Mouse (Mus musculus) embryonic facial prominence, embryonic 12.5 days (tissue): ENCODE results near the gene Nav2. TPM values are rescaled to one million over a fixed set of nuclear protein-coding genes. Genes with fewer than 3 reads are reported as not detected.

Experiments used
- ATAC-seq: fragments of 200-750 bp; cut with Nextera tagmentation; 2 replicates; pipeline ENCODE4 v1.8.0; 2017; ENCODE audit not compliant: insufficient number of reproducible peaks, insufficient read depth, low FRiP score, low TSS enrichment
- H3K27ac ChIP-seq: fragments of 300-500 bp; sonication (generic); 2 replicates; pipeline ENCODE4 v1.5.1; 2016; ENCODE audit warnings: mild to moderate bottlenecking
- H3K27me3 ChIP-seq: fragments of 300-500 bp; sonication (generic); 2 replicates; pipeline ENCODE4 v1.6.1; 2016; ENCODE audit warnings: mild to moderate bottlenecking, moderate library complexity
- H3K36me3 ChIP-seq: fragments of 300-500 bp; sonication (generic); 2 replicates; pipeline ENCODE4 v1.6.1; 2016; ENCODE audit warnings: mild to moderate bottlenecking
- H3K4me1 ChIP-seq: fragments of 300-500 bp; sonication (generic); 2 replicates; pipeline ENCODE4 v1.6.1; 2016
- H3K4me2 ChIP-seq: fragments of 300-500 bp; sonication (generic); replicated peaks from 2 replicates; pipeline ENCODE4 v1.6.1; 2016; ENCODE audit warnings: mild to moderate bottlenecking, moderate library complexity
- H3K4me3 ChIP-seq: fragments of 300-500 bp; sonication (generic); 2 replicates; pipeline ENCODE4 v1.5.1; 2016; ENCODE audit warnings: mild to moderate bottlenecking
- H3K9ac ChIP-seq: fragments of 300-500 bp; sonication (generic); 2 replicates; pipeline ENCODE4 v1.6.1; 2016; ENCODE audit warnings: mild to moderate bottlenecking, moderate library complexity
- H3K9me3 ChIP-seq: fragments of 300-500 bp; sonication (generic); 2 replicates; pipeline ENCODE4 v1.6.1; 2016; ENCODE audit warnings: mild to moderate bottlenecking, moderate library complexity
- WGBS: fragments of 180-500 bp; shearing (Covaris S2); methylation state at CpG from one replicate; pipeline ENCODE4 v1.1.7; 2016; 5-methylcytosine and 5-hydroxymethylcytosine counted together
- polyA plus RNA-seq: library from polyadenylated mRNA; unstranded; fragments of >200 nt; fragmentation: Nextera tagmentation; extraction: Ambion mirVana; gene quantifications from 2 replicates; pipeline ENCODE4 v1.2.1, GENCODE M21; 2016

The Nav2 gene
- polyA plus RNA-seq, 1 experiment from 2014 or later, result 14.2 TPM

DNA sequence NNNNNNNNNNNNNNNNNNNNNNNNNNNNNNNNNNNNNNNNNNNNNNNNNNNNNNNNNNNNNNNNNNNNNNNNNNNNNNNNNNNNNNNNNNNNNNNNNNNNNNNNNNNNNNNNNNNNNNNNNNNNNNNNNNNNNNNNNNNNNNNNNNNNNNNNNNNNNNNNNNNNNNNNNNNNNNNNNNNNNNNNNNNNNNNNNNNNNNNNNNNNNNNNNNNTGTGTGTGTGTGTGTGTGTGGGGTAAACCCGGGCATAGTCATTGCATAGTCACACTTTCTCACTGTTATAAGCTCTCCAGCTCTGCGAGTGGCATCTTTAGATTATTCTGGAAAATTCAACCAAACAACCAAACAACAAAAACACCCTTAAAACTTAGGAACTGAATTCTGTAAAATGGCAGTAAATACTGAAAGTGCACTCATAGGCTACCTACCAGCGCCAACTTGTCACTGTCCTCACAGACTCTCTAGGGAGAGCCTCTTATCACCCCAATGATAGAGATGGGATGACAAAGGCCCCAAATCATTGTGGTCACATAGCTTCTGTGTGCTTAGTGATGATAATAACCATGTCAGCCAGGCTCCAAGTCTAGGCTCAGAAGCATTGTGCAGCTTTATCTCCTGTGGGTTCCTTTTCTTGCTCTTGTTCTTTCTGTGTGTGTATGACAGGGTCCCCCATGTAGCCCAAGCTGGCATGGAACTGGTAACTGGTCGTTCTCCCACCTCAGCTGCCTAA lies 40.0 kb downstream of the Nav2 start:
- ATAC-seq, result no peak
- Histone ChIP-seq H3K9ac (no peak overlapping the region), H3K4me1 (no peaks in the 10 kb centered on the region), H3K36me3 (no peaks in the 10 kb centered on the region), H3K27me3 (peaks cover 10% of the 10 kb centered on the region; the same call in 1 of the 2 replicates), H3K27ac (no peak overlapping the region), H3K4me3 (no peak overlapping the region), H3K9me3 (no peaks in the 10 kb centered on the region), H3K4me2 (no peak overlapping the region)
- 80% methylated on average over 4 of the region's 4 CpGs for WGBS

DNA sequence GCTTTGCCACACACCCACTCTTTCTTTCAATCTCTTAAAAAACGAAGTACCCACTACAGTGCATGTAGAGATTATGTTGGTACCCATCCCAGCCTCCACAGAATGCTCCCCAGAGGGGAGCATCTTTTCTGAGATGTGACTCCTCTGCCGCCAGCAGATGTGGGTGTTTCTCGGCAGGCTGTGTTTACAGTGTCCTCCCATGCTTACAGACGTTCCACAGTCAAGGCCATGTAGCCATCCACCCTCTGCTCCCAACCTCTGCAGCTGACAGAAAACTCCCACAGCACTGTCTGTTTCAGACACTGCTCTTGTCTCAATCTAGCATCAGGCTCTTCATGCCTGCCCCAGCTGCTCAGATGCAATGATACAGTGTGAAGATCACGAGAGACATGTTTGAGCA lies 46.0 kb downstream of the Nav2 start:
- WGBS, result 78% methylated on average over 5 of the region's 5 CpGs
- Histone ChIP-seq H3K9ac (no peak overlapping the region), H3K27me3 (peaks cover 25% of the 10 kb centered on the region), H3K36me3 (no peaks in the 10 kb centered on the region), H3K4me3 (no peak overlapping the region), H3K9me3 (no peaks in the 10 kb centered on the region), H3K4me1 (peaks cover 11% of the 10 kb centered on the region), H3K27ac (no peak overlapping the region), H3K4me2 (no peak overlapping the region)
- ATAC-seq, result no peak

DNA sequence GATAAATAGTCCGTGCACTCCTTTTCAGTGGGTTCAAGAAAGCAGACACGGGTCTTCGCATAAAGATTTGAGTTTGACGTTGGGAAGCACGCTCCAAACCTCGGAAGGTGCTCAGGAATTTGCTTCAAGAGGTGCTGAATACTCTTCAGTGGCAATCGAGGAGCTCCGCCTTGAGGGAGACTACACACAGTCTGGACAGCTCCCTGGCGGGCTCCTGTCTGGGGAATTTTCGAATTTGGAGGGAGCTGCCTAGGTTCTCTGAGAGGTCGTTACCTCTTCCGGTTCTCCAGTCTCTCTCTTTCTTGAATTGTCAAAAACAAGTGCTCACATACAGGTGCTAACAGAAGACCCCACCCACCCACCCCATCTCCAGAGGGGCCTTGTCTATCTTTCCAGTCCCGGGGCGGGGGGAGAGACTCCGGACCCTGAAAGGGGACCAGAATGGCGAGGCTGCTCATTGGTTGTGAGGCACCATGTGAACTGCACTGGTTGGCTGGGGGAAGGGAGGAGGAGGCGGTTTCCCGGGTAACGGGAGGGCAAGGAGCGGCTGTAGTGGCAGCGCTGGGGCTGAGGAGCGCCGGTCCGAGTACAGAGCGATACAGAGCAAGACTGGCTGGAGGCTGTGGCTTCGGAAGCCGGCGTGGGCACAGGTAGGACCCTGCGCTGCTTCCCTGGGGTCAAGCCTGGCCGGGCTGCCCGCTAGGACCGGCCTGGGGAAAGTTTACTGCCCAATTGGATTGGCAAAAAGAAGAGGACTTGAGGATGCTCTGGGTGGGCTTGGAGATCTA lies 50.2 kb downstream of the Nav2 start:
- peak overlapping the region; percentile 59 for H3K4me2 ChIP-seq
- peaks cover 12% of the 10 kb centered on the region for H3K4me1 ChIP-seq
- H3K9ac ChIP-seq, result no peak overlapping the region
- peaks cover 67% of the 10 kb centered on the region for H3K27me3 ChIP-seq
- H3K9me3 ChIP-seq, result no peaks in the 10 kb centered on the region
- 1% methylated on average over 31 of the region's 32 CpGs for WGBS
- H3K27ac ChIP-seq, result no peak overlapping the region
- peak overlapping the region; percentile 32 for H3K4me3 ChIP-seq
- peak; percentile 94 for ATAC-seq
- no peaks in the 10 kb centered on the region for H3K36me3 ChIP-seq

DNA sequence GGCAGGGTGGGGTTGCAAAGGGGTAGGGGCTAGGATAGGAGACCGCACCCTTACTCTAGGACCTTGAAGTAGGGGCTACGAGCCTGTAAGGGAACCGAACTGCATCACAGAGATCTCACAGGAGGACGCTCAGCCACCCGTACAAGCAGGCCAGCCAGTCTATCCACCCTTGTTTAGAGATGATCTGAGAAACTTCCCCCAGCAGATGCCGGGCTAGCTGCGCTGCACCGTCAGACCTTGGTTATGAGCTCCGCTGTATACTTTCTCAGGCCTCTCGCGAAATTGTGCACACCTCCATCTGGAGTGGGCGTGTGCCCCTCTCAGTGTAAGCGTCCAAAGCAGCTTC lies 50.8 kb downstream of the Nav2 start:
- peaks cover 12% of the 10 kb centered on the region for H3K4me1 ChIP-seq
- H3K27me3 ChIP-seq, result peaks cover 71% of the 10 kb centered on the region
- no peak overlapping the region for H3K9ac ChIP-seq

DNA sequence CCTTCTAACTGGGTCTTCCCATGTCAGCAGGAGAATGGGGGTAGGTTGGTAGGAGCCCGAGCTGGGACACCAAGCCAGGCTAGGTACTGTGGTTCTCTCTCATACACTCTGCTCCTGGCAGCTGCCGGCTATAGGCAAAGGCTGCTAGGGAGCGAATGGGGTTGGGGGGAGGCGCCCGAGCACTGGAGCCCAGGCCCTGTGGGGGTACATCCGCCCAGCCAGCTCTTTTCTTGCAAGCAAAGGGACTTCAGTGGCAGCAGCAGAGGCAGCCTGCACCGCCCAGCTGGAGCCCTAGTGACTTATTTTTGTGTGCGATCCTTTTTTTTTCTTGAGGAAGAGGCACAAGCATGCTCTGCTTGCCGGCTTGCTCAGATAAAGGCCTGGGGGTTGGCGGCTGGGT lies 51.6 kb downstream of the Nav2 start:
- no peak for ATAC-seq
- Histone ChIP-seq H3K27ac (no peak overlapping the region), H3K4me2 (peak overlapping the region; percentile 22; the same call in 1 of the 2 replicates), H3K9me3 (no peaks in the 10 kb centered on the region), H3K9ac (no peak overlapping the region), H3K36me3 (no peaks in the 10 kb centered on the region), H3K27me3 (peaks cover 71% of the 10 kb centered on the region), H3K4me1 (peaks cover 12% of the 10 kb centered on the region), H3K4me3 (peak overlapping the region; percentile 32; the same call in 1 of the 2 replicates)
- WGBS, result 14% methylated on average over 9 of the region's 10 CpGs

More for the DNA sequence above, 50.8 kb downstream of the Nav2 start:
- Histone ChIP-seq H3K9me3 (no peaks in the 10 kb centered on the region), H3K4me2 (peak overlapping the region; percentile 59), H3K36me3 (no peaks in the 10 kb centered on the region), H3K4me3 (peak overlapping the region; percentile 32), H3K27ac (no peak overlapping the region)
- 10% methylated on average over 13 of the region's 13 CpGs for WGBS
- peak; percentile 17; the same call in 1 of the 2 replicates for ATAC-seq

DNA sequence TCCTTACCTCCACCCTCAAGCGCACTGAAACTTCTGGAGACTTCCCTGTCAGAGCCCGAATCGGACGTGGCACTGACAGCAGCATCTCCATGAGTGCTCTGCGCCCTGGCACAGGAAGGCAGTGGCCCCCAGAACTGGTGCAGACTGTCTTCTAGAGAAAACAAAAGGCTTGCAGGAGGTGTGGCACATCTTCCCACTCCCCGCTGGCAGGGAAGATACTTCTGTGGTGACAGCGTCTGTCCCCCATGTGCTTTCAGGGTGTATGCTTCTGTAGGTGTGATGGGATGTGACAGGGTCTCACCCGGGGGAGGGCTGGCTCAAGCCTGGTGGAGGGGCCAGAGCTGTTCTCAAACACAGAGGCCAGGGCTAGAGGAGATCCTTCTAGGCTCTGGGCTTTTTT lies 53.0 kb downstream of the Nav2 start:
- WGBS, result 53% methylated on average over 8 of the region's 8 CpGs
- H3K27me3 ChIP-seq, result peaks cover 74% of the 10 kb centered on the region
- H3K36me3 ChIP-seq, result no peaks in the 10 kb centered on the region

DNA sequence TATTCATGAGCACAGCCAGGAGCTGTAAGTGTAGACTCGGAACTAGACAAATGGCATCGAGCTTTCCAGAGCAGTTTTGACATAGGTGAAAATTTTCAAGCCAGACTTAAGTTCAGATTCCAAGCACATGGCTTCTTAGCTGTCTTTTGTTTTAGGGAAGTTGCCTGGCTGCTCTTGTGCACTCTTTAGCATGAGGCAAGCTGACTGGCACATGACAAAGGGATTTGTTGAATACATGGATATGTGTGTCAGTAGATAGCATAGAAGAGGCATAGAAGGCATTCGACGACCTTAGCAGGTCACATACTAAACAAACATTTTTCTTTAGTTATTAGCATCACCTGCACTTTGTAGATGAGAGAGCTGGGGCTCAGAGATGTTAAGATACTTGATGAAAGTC lies 53.4 kb downstream of the Nav2 start:
- Histone ChIP-seq H3K9me3 (no peaks in the 10 kb centered on the region), H3K27me3 (peaks cover 76% of the 10 kb centered on the region), H3K4me1 (peaks cover 12% of the 10 kb centered on the region), H3K4me2 (no peak overlapping the region), H3K9ac (no peak overlapping the region), H3K36me3 (no peaks in the 10 kb centered on the region), H3K27ac (no peak overlapping the region), H3K4me3 (no peak overlapping the region)
- ATAC-seq, result no peak
- WGBS, result 68% methylated on average over 4 of the region's 4 CpGs

More for the DNA sequence above, 53.0 kb downstream of the Nav2 start:
- ATAC-seq, result no peak
- H3K9me3 ChIP-seq, result no peaks in the 10 kb centered on the region
- no peak overlapping the region for H3K9ac ChIP-seq
- no peak overlapping the region for H3K4me3 ChIP-seq
- H3K4me1 ChIP-seq, result peaks cover 12% of the 10 kb centered on the region
- H3K27ac ChIP-seq, result no peak overlapping the region
- no peak overlapping the region for H3K4me2 ChIP-seq

DNA sequence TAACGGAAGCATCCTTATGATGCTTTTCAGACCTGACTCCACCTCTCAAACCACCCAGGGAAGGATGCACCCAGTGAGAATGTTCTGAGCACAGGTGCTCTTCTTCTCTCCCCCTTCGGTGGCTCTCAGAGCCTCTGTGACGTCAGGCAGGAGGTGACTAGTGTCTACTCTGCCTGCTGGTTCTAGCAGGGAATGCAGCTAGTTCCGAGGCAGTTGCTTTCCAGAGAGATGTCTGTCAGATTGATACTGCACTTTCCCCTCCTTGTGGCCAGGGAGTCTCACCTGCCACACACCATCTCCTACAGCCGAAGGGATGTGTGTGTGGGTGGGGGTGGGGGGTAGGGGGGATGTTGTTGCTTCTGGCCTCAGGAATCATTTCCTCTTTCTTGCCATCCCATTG lies 54.6 kb downstream of the Nav2 start:
- H3K36me3 ChIP-seq, result no peaks in the 10 kb centered on the region
- WGBS, result 37% methylated on average over 5 of the region's 5 CpGs
- peaks cover 74% of the 10 kb centered on the region for H3K27me3 ChIP-seq
- H3K4me1 ChIP-seq, result peaks cover 12% of the 10 kb centered on the region
- H3K4me2 ChIP-seq, result no peak overlapping the region
- no peak overlapping the region for H3K27ac ChIP-seq
- no peak for ATAC-seq
- H3K4me3 ChIP-seq, result no peak overlapping the region
- no peak overlapping the region for H3K9ac ChIP-seq
- no peaks in the 10 kb centered on the region for H3K9me3 ChIP-seq

DNA sequence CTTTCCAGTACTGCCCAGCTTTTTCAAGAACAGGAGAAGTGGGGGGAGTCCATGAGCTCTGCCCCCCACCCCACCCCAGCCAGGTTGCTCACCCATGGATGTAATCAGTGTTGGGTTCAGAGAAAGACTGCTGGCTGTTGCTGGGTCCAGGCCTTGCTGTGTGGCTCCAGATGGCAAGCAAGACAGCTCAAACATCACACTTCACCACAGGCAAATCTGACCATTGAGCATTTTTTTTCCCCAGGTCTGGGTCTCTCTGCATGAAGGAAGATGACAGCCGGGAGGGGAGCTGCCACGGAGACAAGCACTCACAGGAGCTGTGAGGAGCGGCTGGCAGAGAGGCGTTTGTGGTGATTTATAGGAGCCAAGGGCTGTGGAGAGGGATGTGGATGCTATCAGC lies 55.0 kb downstream of the Nav2 start:
- Histone ChIP-seq H3K36me3 (no peaks in the 10 kb centered on the region), H3K27ac (no peak overlapping the region), H3K9me3 (no peaks in the 10 kb centered on the region), H3K4me1 (peaks cover 10% of the 10 kb centered on the region), H3K9ac (no peak overlapping the region), H3K4me3 (no peak overlapping the region), H3K4me2 (no peak overlapping the region), H3K27me3 (peaks cover 74% of the 10 kb centered on the region)
- ATAC-seq, result no peak
- WGBS, result 64% methylated on average over 4 of the region's 4 CpGs

DNA sequence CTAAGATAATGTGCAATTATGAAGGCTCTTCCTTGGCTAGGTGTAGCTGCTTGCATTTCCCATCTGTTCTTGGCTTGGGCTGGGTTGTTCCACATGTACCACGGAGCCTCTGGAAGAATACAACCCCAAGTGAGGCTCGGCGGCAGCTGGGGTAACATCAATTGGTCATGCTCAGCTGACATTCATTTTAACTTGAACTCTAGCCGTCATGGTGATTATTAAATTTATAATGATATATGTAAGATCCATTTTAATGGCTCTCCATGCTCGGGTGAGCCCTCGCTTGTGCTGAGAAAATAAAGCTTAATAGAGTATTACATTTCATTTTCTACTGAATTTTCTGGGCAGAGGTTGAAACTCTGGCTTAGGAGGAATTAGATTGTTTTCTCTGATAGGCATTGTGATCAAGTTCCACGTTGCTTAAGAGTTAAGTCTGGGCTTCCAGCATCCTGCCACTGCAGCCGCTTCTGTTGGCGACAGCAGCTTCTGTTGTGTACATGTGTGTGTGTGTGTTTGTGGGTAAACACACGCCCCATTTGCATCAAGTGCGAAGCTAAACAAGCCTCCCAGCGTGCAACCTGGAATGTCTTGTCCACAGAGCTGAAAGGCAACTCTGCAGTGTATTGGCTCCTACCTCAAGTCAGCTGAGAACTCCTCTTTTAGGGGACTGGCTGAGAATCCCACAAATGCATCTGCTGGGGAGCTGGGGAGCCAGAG lies 57.4 kb downstream of the Nav2 start:
- Histone ChIP-seq H3K36me3 (no peaks in the 10 kb centered on the region), H3K4me3 (no peak overlapping the region), H3K9ac (no peak overlapping the region), H3K4me1 (no peaks in the 10 kb centered on the region; the same call in 1 of the 2 replicates), H3K4me2 (no peak overlapping the region), H3K27me3 (peaks cover 54% of the 10 kb centered on the region), H3K9me3 (no peaks in the 10 kb centered on the region), H3K27ac (no peak overlapping the region)
- ATAC-seq, result peak; percentile 65; the same call in 1 of the 2 replicates
- WGBS, result 33% methylated on average over 12 of the region's 12 CpGs

DNA sequence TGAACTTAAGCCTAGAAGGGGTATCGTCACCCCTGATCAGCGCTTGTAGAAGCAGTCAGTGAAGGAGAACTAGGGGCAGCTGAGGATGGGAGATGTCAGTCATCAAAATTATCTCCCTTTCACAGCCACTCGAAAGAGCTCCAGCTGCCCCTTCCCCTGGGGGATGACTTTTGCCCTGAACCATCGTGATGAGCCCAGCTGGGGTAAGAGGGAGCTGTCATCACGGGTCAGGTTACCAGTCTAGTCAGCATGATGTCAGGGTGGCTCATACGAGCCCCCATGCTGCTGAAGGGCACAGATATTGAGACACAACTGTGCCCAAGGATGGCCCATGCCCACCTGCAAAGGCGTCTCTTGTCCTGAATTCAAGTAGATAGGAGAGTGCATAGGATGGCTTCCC lies 72.5 kb downstream of the Nav2 start:
- Histone ChIP-seq H3K9ac (no peak overlapping the region), H3K4me3 (no peak overlapping the region), H3K4me2 (no peak overlapping the region), H3K4me1 (0 out of 2 replicates have a peak, but pooled peaks cover 4% of the 10 kb centered on the region), H3K27ac (no peak overlapping the region), H3K27me3 (0 out of 2 replicates have a peak, but pooled peaks cover 3% of the 10 kb centered on the region), H3K9me3 (no peaks in the 10 kb centered on the region), H3K36me3 (no peaks in the 10 kb centered on the region)
- 43% methylated on average over 7 of the region's 7 CpGs for WGBS
- ATAC-seq, result no peak
